Mouse (Mus musculus) adrenal gland, postnatal 14 days (tissue): ENCODE data around the gene Defb48. TPM values are rescaled to one million over a fixed set of nuclear protein-coding genes. Genes with fewer than 3 reads are reported as not detected.

Experiments
- DNase-seq: peaks from one replicate; pipeline ENCODE4 v3.0.0; 2021; ENCODE audit warnings: mixed read lengths
- long read RNA-seq, 2 experiments: library from polyadenylated mRNA; stranded (forward); transcript quantifications; one replicate each; pipeline ENCODE4 v2.0.0; 2021
- total RNA-seq: library from RNA; stranded (reverse); gene quantifications from 2 replicates; pipeline ENCODE4 v1.2.3, GENCODE M21; 2021

Gene Defb48
- total RNA-seq, result not detected in 2 replicates
- long read RNA-seq, experiment 1, result 0 reads
- long read RNA-seq, experiment 2, result 0 reads

DNA sequence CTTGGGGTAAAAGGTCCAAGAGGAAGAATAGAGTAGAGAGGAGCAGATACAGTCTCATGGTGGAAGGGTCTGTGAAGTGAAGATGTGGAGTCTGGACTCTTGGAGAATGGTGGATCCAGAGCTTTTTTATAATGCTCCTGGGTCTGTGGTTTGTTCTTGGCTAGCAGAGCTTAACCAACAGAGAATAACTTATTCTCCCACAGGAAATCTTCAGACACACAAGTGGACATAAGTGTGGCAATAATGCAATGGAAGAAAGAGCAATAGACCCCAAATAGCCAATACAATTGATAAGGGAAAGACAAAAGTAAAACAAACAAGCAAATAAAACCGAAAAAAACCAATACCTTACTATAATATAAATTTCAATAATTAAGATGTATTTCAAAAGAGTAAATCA is at the start of gene Defb48:
Gene Defb48 (minus strand): TSS at position 101 of the 400 bp plus-strand sequence.
- no peak for DNase-seq

DNA sequence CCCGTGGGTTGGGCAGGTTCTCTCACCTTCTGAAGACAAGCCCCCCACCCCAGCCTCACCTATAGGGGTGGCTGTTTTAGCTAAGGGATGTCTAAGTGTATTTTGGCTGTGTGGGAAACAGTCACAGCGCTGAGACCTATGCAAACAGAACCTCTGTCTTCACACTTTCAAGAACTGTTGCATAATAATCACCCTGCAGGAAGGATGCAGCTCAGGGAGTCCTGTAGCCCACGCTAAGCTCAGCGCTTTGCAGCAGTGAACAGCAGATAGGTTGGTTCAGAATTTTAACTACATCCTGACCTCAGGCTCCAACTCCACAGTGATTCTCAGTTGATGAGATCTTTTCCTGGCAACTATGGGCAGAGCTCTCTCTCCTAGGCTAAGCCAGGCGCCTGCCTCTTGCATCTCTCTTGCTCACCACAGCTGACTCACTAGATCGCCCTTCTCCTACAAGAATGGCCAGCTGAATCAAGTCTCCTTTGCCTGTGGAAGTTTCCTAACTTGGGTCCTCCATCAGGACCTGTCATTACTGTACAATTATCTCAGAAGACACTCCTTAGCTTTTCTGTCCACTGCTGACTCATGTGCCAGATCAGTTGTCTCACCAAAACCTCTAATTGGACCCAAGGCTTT is 36.3 kb upstream of the Defb48 start:
- DNase-seq, result peak; percentile 17

DNA sequence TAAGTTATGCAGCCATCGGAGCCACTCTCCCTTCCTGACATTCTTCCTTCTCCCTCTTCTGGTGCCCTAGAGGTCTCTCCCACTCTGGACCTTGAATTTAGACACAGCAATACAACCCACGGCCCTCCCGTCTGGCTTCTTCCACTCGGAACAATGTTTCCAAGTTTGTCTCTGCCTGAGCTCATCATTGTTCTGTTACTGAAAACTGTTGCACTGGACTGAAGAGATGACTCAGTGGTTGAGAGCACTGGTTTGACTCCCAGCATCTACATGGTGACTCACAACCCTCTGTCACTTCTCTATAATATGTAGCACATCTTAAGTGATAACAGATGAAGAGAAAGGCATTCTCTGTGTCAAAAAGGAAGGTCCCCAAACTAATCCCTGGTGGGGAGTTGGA is 30.4 kb upstream of the Defb48 start:
- DNase-seq, result no peak

DNA sequence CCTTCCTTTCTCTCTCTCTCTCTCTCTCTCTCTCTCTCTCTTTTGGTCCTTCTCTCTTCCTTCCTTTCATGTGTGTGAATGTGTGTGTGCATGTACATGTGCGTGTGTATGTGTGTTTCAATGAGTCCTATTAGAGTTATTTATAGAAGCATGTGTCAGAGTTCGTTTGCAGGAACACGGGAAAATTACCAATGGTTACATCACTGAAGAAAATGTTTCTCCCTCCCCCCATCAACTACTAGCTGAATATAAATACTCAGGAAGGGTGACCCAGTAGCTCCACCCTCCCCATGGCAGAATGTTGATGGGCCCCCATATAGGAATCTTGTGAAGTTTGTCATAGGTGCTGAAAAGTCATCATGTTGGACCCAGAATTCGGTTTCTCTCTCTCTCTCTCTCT is 28.8 kb upstream of the Defb48 start:
- DNase-seq, result no peak

DNA sequence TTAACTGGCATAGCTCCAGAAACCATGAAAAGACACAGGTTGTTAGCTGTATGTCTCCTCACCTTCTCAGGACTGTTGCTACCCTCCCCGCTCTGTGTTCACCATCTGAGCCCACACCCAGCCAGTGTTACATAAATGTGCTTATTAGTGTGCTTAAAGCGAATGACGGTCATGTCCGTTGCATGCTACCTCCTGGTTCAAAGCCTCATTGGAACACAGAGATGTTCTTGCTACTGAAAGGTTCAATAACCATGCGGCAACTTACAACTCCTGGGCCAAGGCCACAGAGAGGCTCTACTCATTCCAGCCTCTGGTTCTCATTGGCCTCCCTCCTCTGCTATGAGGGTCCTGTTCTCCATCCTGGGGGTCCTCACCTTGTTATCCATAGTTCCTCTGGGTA is 27.2 kb upstream of the Defb48 start, which contains the start of gene Defb43:
Gene Defb43 (plus strand): TSS at position 301 of the 400 bp plus-strand sequence.
- DNase-seq, result no peak

DNA sequence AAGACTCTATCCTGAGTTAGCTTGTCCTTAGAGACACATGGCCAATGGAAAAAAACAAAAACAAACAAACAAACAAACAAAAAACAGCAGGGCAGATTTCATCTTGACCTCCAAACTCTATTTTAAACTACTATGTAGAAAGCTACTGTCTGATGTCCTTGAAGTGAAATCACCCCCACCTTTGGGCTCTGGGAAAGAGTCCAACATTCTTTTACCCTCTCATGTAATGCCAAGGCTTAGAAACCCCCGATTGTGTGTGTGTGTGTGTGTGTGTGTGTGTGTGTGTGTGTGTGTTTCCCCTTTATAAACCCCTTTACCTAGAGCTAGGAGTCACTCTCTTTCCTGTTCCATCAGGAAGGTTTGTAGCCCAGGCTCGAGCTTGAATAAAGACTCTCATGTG is 18.3 kb upstream of the Defb48 start:
- DNase-seq, result peak; percentile 40

DNA sequence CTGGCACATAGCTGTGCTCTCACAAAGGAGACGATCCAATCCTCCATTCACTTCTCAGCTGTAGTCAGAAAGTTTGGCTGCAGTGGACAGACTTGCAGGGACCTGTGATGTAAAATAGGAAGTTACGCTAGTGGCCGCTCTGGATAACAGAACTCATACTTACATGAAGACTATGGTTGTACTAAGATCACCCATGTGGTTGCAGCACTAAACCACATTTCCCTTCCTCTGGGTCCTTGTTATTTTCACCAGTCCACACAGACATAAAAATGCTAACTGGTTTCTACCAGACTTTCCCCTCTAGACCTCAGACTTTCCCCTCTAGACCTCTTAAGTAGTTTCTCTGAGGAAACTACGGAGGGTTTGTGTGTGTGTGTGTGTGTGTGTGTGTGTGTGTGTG is 14.7 kb upstream of the Defb48 start:
- DNase-seq, result no peak

DNA sequence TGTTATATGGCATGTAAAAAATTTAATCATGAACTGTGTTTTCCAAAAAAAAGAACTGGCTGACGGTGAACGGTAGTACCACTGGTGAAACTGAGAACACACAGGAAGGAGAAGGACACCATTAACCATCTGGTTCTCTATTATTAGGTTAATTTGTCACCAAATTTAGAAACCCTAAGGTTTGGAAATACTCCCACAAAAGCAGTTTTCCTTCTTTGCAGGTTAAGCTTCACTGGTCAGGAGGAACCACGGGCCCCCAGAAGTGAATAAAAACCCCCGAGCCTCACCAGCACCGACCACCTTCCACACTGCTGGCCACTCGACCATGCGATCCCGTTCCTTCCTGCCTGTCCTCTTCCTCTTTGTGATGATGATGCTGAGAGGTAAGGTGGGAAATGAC is 13.5 kb upstream of the Defb48 start, which contains the start of gene Defb47:
Gene Defb47 (plus strand): TSS at position 301 of the 400 bp plus-strand sequence.
- no peak for DNase-seq

DNA sequence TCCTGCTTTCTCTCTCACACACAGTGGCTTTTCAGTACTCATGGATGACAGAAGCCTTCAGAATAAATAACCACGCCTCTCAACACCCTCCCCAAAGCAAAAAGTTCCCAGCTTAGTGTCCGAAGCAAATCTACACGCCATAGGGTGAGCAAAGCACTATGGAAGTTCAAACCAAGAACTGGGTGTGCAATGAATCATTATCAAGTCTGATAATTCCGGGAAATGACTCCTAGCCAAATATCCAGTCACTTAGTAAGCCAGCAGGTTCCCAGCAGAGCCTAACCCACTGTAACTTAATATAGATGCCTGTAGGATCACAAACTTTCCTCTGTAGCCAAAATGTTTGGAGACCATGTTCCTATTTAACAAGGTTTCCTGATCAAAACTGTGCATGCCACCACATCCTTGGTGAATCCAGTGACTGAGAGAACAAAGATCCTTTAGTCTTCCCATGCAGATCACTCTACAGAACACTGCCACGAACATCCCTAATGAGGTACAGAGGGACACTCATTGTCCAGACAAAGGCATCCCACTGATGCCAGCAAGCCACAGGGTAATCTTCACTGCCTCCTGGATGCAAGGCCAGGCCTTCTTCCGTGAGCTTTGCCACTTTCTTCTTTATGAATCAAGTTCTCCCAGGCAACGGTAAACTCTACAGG is 7.7 kb upstream of the Defb48 start:
- no peak for DNase-seq

DNA sequence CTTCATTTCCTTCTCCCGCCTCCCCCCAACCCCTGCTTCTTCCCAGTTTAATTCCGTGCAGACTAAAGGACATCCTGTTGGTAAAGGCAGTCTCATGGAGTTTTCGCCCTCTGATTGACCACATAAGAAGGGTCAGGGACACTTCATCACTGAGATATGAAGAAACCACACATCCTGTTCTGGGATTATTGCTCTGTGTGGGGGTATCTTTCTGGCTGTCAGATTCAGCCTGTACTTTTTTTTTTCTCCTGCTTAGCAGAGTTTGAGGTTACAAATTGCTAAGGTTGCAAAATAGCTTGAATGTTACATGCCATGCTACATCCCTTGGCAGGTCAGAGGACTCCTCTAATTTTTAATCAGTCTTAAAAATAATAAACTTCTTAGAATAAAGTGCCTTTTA is 7.0 kb upstream of the Defb48 start:
- no peak for DNase-seq

DNA sequence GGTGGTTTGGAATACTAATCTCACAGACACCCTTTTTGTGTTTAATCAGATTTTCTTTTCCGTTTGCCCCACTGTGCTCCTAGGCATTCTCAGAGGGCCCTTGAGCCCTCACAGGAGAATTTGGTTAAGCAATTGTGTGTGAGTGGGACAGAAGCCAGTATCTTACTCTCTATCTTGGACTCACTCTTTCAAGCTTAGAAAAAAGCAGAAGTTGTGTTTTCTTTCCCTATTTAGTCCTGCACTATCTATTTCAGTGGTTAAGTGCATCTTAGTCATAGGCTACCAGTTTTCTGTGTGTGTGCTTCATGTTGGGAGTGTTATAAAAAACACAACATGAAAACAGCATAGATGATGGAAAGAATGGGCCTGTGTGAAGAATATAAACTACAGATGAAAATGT is 4.5 kb downstream of the Defb48 start:
- no peak for DNase-seq

DNA sequence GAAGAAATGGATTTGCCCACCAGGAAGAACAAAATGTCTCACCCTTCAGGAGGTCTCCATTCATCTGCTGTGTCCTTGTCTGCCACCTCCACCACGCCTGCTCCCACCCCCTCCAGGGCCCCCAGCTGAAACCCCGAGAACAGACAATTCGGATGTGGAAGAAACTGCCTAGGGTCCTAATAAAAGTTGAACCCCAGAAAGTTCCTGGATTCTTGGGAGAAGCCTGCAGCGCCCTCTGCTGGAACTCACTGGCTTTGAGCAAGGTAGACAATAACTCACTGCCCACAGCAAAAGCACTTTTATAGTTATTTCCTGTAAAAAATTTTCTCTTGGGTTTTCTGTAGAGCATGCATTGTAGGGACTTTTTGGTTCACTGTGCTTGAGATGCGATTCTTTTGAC is 9.3 kb downstream of the Defb48 start:
- peak; percentile 83 for DNase-seq

DNA sequence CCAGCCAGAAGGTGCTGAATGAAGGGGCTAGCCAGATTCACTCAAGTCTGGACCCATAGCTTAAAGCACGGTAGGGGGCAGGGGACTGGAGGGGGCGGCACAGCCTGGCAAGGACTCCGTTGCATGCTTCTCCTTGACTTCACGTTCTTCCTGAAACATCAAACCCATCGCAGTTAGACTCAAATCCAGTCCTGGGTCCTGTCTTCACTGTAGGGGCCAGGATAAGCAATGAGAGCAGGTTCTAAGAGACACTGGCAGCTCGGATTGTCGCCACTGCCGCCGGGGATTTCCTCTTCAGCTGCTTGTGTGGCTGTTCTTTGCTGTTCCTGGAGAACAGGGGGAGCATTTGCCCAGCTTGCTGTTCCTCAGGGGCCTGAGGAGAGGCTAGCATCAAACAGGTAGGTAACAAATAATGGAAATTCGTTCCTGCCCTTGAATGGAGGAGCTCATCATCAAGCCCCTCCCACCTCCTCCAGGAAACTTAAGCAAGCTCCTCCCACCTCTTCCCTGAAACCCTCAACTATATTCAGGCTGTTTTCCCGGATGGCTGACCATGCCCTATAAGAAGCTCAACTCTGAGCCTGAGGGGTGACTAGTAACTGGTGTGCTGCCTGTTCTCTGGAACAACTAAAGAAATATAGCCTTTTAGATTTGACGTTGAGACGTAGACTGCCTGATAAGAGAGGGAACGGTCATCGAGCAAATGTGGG is 18.3 kb downstream of the Defb48 start:
- DNase-seq, result peak; percentile 27

DNA sequence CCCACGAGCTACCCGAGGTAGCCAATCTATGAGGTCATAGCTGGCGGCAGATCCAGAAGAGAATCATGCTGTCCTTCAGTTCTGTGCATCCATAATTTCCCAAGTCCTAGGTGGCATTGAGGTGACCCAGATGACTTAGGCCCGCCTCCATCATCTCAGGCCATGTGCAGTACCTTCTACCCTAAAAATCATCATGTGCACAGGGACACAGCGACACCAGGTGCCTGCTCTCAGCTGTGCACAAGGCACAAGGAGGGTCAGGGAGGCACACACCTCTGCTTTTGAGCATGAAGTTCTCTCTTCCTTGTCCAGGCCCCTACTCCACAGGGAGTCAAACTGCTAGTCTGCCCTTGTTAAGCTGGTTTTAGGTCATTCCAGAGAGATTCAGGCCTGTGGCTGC is 19.0 kb downstream of the Defb48 start:
- DNase-seq, result no peak

DNA sequence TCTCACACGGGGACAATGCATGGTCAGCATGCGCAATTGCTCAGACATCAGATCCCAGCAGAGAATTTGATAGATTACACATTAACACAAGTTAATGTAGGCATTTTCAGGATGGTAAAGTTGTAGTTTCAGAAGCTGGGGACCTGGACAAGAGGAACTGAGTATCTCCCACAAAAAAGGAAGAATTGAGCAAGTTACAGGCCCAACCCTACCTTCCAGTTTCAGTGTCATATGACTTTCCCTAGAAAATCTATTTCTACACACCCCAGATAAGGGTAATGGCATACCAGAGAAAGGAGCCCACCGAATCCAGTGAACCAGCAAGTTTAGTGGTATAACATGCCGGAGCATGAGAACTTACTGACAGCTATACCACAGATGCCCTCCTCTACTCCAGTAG is 20.7 kb downstream of the Defb48 start:
- no peak for DNase-seq

DNA sequence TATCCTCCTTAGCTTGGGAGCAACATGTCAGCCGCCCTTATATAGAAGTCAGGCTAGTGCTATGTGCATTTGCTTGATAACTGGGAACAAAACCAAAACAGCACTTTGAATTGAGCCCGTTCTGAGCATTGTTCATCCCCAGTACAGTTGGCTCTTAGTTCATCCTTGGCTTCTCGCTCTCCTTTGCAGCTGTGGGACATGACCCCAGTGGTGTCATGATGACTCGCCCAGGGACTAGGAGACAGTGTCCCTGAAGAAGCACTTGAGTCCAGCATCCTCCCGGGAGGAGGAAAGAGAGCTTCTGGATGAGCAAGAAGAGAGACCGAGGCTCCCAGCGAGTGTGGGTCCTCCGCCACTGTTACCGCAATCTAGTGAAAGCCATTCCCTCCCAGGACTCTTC is 28.2 kb downstream of the Defb48 start:
- DNase-seq, result no peak

DNA sequence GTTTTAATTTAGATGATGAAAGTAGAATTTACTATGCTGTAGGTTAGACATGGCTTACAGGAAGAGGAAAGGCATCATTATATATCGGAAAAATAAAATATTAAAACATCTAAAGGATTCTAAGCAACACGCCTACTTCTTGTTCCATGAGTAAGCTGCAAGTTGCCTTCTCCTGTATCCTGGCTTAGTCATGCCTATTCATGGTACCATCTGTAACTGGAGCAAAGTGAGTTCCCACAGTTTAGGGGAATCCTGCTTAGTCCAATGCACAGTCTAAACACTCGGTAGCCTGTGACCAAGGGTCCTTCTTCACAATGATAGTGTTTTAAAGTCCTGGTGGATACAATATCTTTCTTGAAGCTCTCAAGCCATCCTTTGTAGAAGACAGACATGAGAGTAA is 37.5 kb downstream of the Defb48 start:
- no peak for DNase-seq

DNA sequence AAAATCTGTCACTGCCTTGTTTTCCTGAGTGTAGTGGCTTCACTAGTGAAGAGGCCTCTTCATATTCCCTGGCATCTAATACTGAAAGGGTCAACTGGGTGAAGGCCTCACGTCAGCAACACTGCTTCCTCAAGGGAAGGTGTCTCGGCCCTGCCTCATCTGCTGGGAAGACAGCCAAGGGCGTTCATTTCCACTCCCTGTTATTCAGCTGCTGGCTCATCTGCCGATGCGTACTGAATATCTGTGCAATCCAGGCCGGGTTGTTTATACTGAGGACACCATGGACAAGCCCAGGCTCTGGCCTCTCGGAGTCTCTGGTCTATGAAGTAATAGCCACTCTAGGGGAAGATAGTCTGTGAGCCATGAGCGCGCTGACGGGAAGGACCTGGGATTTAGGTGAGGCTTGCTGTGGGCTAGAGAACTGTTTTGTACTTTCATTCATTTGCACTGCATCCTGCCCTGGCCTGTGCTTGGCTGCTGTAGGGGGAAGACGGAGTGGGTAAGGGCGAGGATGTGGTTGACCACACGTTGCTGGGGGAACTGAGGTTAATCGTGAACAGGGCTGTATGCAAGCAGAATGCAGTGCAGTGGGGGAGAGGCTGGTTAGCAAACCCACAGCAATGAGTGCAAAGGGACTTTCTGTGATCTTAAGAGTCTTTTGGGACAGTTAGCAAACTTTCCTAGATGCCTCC is 43.8 kb downstream of the Defb48 start:
- peak; percentile 89 for DNase-seq

DNA sequence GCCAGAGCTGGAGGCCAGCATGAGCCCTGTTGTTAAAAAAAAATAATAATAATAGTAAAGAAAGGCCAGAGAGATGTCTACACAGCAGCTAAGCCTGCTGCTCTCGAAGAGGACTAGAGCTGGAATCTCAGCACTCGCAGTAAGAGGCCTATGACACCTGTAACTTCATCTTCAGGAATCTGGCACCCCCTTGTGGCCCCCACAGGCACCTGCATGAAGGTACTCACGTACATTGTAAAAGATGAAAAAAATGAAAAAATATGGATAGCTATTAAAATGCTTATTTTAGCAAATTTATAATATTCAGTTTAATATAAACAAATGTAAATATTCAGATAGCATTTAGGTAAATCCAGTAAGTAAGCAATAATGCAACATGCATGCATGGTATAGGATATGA is 44.9 kb downstream of the Defb48 start:
- peak; percentile 39 for DNase-seq

DNA sequence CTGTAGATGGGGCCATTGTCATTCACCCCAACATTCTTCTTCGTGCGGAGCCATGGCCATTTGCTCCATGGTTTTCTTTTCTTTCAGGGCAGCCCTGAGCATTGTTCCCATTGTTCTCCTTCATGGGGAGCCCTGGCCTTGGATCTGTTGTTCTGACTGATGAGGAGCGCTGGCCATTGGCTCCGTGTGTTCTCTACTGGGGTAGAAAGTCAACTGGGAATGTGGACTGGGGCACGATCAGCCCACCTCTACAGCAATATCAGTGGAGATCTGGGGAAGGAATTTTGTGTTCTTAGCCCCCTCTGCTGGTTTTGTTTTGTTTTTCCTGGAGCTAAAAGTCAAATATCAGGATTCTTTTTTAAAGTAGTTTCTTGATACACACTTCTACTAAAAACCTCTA is 46.6 kb downstream of the Defb48 start:
- DNase-seq, result peak; percentile 61

DNA sequence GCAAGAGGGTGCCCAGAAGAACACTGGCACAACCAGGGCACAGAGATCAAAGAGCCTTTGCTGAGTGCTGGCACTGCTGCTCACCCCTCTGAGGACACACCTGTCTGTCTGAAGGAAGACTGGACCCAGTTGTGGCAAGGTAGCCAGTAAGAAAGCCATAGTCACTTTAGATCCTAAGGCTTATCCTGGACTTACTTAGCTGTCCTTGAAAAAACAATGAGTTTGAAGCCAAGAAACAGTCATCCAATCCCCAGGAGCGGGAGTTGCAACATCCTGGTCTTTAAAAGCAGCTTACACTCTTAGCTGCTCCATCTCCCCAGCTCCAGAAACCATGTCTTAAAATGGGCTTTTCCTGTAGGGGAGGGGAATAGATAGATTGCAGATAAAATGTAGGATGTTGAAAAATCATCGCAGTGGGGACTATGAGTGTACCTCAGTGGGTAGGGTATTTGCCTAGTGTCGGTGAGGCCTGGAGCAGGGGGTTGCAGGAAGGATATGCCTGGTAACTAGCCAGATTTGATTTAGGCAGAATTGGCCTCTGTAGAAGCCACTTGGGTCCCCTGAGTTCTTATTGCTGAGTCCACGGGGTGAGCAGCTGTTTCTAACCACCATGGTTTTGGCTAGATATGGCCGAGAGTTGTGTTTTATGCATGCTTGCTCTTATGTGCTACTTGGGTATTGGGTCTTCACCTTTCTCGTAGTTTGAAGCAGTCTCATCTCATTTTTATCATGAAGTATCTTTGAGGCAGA is 47.5 kb downstream of the Defb48 start:
- DNase-seq, result peak; percentile 57

DNA sequence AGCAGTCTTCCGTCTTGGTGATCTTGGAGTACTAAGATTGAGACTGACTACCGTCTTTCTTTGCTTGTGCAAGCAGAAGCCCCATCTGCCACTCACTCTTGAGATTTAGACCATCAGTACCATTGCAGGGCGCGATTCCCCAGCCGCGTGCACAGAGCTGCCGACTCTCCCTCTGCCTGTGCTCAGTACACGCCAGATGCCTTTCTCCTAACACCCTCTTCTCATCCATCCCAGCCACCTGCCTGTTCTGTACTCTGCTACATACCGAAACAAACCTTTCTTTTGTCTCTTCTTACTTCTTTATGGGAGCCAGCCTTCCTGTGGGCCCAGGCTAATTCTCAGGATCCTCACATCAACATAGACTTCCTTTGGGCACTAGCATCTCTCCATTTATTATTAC is 48.9 kb downstream of the Defb48 start:
- no peak for DNase-seq
